Mouse (Mus musculus) stomach, postnatal 0 days (tissue): ENCODE data around the gene Ccng2.

Experiments used
- CTCF ChIP-seq: IDR thresholded peaks from 2 replicates; pipeline ENCODE4 v1.5.1; 2016; ENCODE audit warnings: antibody characterized with exemption, low read depth, mild to moderate bottlenecking, moderate library complexity
- EP300 ChIP-seq: optimal IDR thresholded peaks from 2 replicates; pipeline ENCODE3; 2016; ENCODE audit warnings: antibody characterized with exemption

- TF ChIP-seq EP300 (no peak), CTCF (no peak)
Measured at GRCm38 (mm10) chr5:93265801-93266580, 1.1 kb upstream of the Ccng2 start.
